Mouse (Mus musculus): Measurements from ENCODE around the gene Bcl2l12.

DNA sequence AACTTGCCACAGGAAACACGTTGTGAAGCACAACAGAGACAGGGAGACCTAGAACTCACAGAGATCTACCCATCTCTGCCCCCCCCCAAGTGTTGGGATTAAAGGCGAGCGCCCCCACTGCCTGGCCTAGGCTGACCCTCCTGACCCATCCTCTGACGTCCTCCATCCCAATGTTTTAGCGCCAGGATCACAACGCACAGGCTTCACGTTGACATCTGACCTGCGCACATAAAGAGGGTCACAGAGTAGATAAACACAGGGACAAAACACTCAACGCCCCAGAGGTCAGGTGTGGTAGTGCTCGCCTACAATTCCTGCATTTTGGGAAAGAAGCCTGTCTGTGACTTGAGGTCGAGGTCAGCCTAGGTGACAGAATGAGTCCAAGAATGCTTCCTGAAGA, 38.2 kb upstream of the Bcl2l12 start:
- TF ChIP-seq CTCF (conservative IDR thresholded peaks at IDR 0.05; ENCODE audit: low read length) (no peak), NANOG (IDR thresholded peaks at IDR 0.05; ENCODE audit: borderline replicate concordance, low read length) (no peak), POU5F1 (IDR thresholded peaks at IDR 0.05; ENCODE audit: borderline replicate concordance, low read length) (no peak)
